Mouse (Mus musculus) midbrain, embryonic 11.5 days (tissue): Measurements from ENCODE around the gene Gm49391. TPM values are rescaled to one million over a fixed set of nuclear protein-coding genes. Genes with fewer than 3 reads are reported as not detected.
"Not testable (repeated sequence)": the region's sequence is repeated elsewhere in the genome, so short reads cannot be mapped to it uniquely, and the experiment has no call there.

ENCODE experiments used
- ATAC-seq: fragments of 200-750 bp; cut with Nextera tagmentation; 2 replicates; pipeline ENCODE4 v1.8.0; 2017; ENCODE audit warnings: moderate TSS enrichment, moderate library complexity; ENCODE audit not compliant: low FRiP score
- DNase-seq: peaks from one replicate; pipeline ENCODE4 v3.0.0; 2015; ENCODE audit warnings: low spot score; ENCODE audit errors: missing footprints
- H3K27ac ChIP-seq: fragments of 300-500 bp; sonication (generic); 2 replicates; pipeline ENCODE4 v1.5.1; 2014; ENCODE audit warnings: low read depth, low read length
- H3K27me3 ChIP-seq: fragments of 300-500 bp; sonication (generic); 2 replicates; pipeline ENCODE4 v1.6.1; 2014; ENCODE audit warnings: mild to moderate bottlenecking, low read length, moderate library complexity, mixed read lengths; ENCODE audit not compliant: control insufficient read depth, insufficient read depth
- H3K36me3 ChIP-seq: fragments of 300-500 bp; sonication (generic); 2 replicates; pipeline ENCODE4 v1.6.1; 2014; ENCODE audit warnings: mild to moderate bottlenecking, low read length, moderate library complexity, mixed read lengths; ENCODE audit not compliant: control insufficient read depth, insufficient read depth
- H3K4me1 ChIP-seq: fragments of 300-500 bp; sonication (generic); 2 replicates; pipeline ENCODE4 v1.6.1; 2014; ENCODE audit warnings: low read length; ENCODE audit not compliant: control insufficient read depth, insufficient read depth
- H3K4me2 ChIP-seq: fragments of 300-500 bp; sonication (generic); 2 replicates; pipeline ENCODE4 v1.6.1; 2014; ENCODE audit warnings: mild to moderate bottlenecking, moderate library complexity
- H3K4me3 ChIP-seq: fragments of 300-500 bp; sonication (generic); 2 replicates; pipeline ENCODE4 v1.5.1; 2014; ENCODE audit warnings: low read depth, low read length
- H3K9ac ChIP-seq: fragments of 300-500 bp; sonication (generic); 2 replicates; pipeline ENCODE4 v1.6.1; 2014; ENCODE audit warnings: low read length
- H3K9me3 ChIP-seq: fragments of 300-500 bp; sonication (generic); 2 replicates; pipeline ENCODE4 v1.6.1; 2016; ENCODE audit warnings: low read length; ENCODE audit not compliant: control insufficient read depth
- WGBS: fragments of 180-500 bp; shearing (Covaris S2); extraction: QIAGEN DNeasy Blood & Tissue Kit; methylation state at CpG from one replicate; pipeline ENCODE4 v1.1.7; 2014; 5-methylcytosine and 5-hydroxymethylcytosine counted together
- polyA plus RNA-seq: library from polyadenylated mRNA; unstranded; fragments of >200 nt; fragmentation: Nextera tagmentation; extraction: Ambion mirVana; gene quantifications from 2 replicates; pipeline ENCODE4 v1.2.1, GENCODE M21; 2014

The Gm49391 gene
- polyA plus RNA-seq = 0.76 and 1.7 TPM in 2 replicates

- H3K36me3 ChIP-seq = no peaks in the 10 kb centered on the region
- no peak within 1 kb of the TSS for H3K27ac ChIP-seq
- DNase-seq (no peak), ATAC-seq (no peak)
- H3K4me2 ChIP-seq = no peak within 1 kb of the TSS
- H3K27me3 ChIP-seq = no peaks in the 10 kb centered on the region
- WGBS = 69% methylated on average over 5 of the region's 5 CpGs
- H3K4me3 ChIP-seq = no peak within 1 kb of the TSS
- H3K4me1 ChIP-seq = no peaks in the 10 kb centered on the region
- H3K9me3 ChIP-seq = peaks cover 3% of the 10 kb centered on the region; the same call in 1 of the 2 replicates
- no peak within 1 kb of the TSS for H3K9ac ChIP-seq
Observed at GRCm38 (mm10) chr13:60936500-60936901, at the start of gene Gm49391, which contains the start of gene Ctla2a. Gm49391 (minus strand) TSS chr13:60936571. Ctla2a (minus strand) TSS chr13:60936625.

GRCm38 (mm10) chr13:60972319-60972718 lies 35.9 kb upstream of the Gm49391 start:
- not testable (repeated sequence) for H3K9ac ChIP-seq, H3K27me3 ChIP-seq, H3K4me2 ChIP-seq, ATAC-seq, DNase-seq, H3K4me3 ChIP-seq, H3K36me3 ChIP-seq, H3K4me1 ChIP-seq, H3K9me3 ChIP-seq, H3K27ac ChIP-seq
- 81% methylated on average over 4 of the region's 4 CpGs for WGBS

GRCm38 (mm10) chr13:60963985-60964384 lies 27.6 kb upstream of the Gm49391 start:
- not testable (repeated sequence) for H3K4me3 ChIP-seq, H3K27ac ChIP-seq, H3K27me3 ChIP-seq, H3K9me3 ChIP-seq, ATAC-seq, DNase-seq, H3K36me3 ChIP-seq, H3K9ac ChIP-seq, H3K4me2 ChIP-seq, H3K4me1 ChIP-seq
- 31% methylated on average over 4 of the region's 5 CpGs for WGBS

- Histone ChIP-seq H3K9me3 (peaks cover 2% of the 10 kb centered on the region; the same call in 1 of the 2 replicates), H3K4me2 (no peak overlapping the region), H3K9ac (no peak overlapping the region), H3K27ac (no peak overlapping the region), H3K36me3 (no peaks in the 10 kb centered on the region), H3K4me3 (no peak overlapping the region), H3K27me3 (no peaks in the 10 kb centered on the region), H3K4me1 (no peaks in the 10 kb centered on the region)
- DNase-seq = no peak
- ATAC-seq = no peak
- WGBS = 73% methylated on average over 5 of the region's 5 CpGs
Observed at GRCm38 (mm10) chr13:60961706-60962105, 25.3 kb upstream of the Gm49391 start.

- WGBS = 74% methylated on average over 3 of the region's 3 CpGs
- not testable (repeated sequence) for ATAC-seq
Observed at GRCm38 (mm10) chr13:60941884-60942283, 5.5 kb upstream of the Gm49391 start, which contains the start of gene Tpbpa. Tpbpa (minus strand) TSS chr13:60941984.

GRCm38 (mm10) chr13:60935490-60935889 lies 881 bp downstream of the Gm49391 start, which contains the start of gene Gm49393:
Gm49393 (minus strand) TSS chr13:60935590.
- 88% methylated on average over 2 of the region's 2 CpGs for WGBS
- H3K36me3 ChIP-seq, H3K27ac ChIP-seq, DNase-seq, H3K27me3 ChIP-seq, ATAC-seq, H3K4me1 ChIP-seq, H3K4me2 ChIP-seq, H3K9ac ChIP-seq, H3K9me3 ChIP-seq, H3K4me3 ChIP-seq: not testable (repeated sequence)

More at GRCm38 (mm10) chr13:60941884-60942283, 5.5 kb upstream of the Gm49391 start, which contains the start of gene Tpbpa:
- H3K4me3 ChIP-seq, H3K27me3 ChIP-seq, H3K27ac ChIP-seq, H3K36me3 ChIP-seq, H3K4me1 ChIP-seq, H3K9ac ChIP-seq, H3K4me2 ChIP-seq, H3K9me3 ChIP-seq, DNase-seq: not testable (repeated sequence)

GRCm38 (mm10) chr13:60904780-60905179 lies 31.6 kb downstream of the Gm49391 start, which contains the start of gene Tpbpb:
Tpbpb (minus strand) TSS chr13:60904880.
- 81% methylated on average over 2 of the region's 2 CpGs for WGBS
- not testable (repeated sequence) for H3K9ac ChIP-seq, H3K4me1 ChIP-seq, DNase-seq, H3K9me3 ChIP-seq, H3K4me2 ChIP-seq, H3K27me3 ChIP-seq, H3K36me3 ChIP-seq, H3K27ac ChIP-seq, ATAC-seq, H3K4me3 ChIP-seq

- H3K4me1 ChIP-seq = no peaks in the 10 kb centered on the region
- H3K4me3 ChIP-seq = no peak within 1 kb of the TSS
- no peaks in the 10 kb centered on the region; the same call in 1 of the 2 replicates for H3K9me3 ChIP-seq
- H3K27ac ChIP-seq = no peak within 1 kb of the TSS
- H3K9ac ChIP-seq = no peak within 1 kb of the TSS
- H3K36me3 ChIP-seq = no peaks in the 10 kb centered on the region
- DNase-seq (no peak), ATAC-seq (no peak)
- H3K4me2 ChIP-seq = no peak within 1 kb of the TSS
- no peaks in the 10 kb centered on the region for H3K27me3 ChIP-seq
- 86% methylated on average over 3 of the region's 3 CpGs for WGBS
Observed at GRCm38 (mm10) chr13:60897328-60897727, 39.0 kb downstream of the Gm49391 start, which contains the start of gene Ctla2b. Ctla2b (minus strand) TSS chr13:60897447.

- not testable (repeated sequence) for H3K4me3 ChIP-seq
Observed at GRCm38 (mm10) chr13:60896794-60897193, 39.6 kb downstream of the Gm49391 start, which contains the start of gene Gm49392. Gm49392 (minus strand) TSS chr13:60896894.

More at GRCm38 (mm10) chr13:60896794-60897193, 39.6 kb downstream of the Gm49391 start, which contains the start of gene Gm49392:
- ATAC-seq, H3K4me1 ChIP-seq, H3K4me2 ChIP-seq, H3K9me3 ChIP-seq, H3K27me3 ChIP-seq, H3K36me3 ChIP-seq, H3K27ac ChIP-seq, H3K9ac ChIP-seq, DNase-seq: not testable (repeated sequence)
- WGBS = 74% methylated on average over 8 of the region's 8 CpGs
